Mouse (Mus musculus) skeletal muscle tissue, adult 2 months (tissue): ENCODE measurements around the gene Stx8.

Experiments used
- DNase-seq: peaks from one replicate; pipeline ENCODE4 v3.0.0-alpha.2; 2012; ENCODE audit warnings: low read depth, low spot score

Stx8 gene

DNA sequence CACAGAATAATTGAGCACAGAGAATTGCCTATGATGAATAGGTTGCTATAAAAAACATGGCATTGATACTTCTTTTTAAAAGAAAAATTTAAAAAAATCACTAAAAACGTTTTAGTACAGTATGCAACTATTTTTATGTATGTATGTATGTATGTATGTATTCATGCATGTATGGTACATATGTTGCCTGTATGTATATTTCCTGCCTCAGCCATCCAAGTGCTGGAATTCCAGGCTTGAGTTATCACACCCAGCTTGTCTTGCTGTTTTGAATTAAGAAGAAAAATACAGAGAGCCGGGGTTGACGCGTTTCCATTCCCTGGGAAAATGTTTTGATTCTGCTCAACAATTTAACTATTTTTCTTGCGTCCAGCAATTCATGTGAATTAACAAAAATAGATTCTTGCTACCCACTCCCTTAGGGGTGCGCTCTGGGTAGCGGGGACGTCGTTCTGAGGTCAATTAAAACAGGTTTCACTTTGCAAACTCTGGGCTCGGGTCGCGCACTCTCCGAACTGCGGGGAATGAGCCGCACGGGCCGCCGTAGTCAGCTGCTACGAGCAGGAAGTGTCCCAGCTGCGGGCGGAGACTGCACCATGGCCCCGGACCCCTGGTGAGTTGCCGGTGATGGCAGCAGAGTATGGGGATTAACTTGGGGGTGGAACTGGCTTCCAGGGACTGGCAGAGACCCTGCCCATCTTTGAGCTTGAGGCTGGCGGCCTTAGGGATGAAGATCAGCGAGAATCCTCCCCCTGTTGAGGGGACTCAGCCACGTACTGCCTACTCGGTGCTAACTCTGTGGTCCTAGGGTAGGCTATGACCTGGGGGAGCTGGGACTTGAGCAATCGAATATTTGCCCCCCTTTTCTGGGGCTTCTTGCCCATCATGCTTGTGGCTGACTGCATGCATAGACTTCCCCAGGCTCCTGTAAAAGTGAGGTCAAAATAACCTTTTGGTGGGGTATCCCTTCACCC is at the start of gene Stx8:
Gene Stx8 (plus strand): TSS at position 289 of the 974 bp plus-strand sequence.
- peak; percentile 77 for DNase-seq

GRCm38 (mm10) chr11:67917126-67917525 is 48.9 kb upstream of the Stx8 start:
- no peak for DNase-seq

DNA sequence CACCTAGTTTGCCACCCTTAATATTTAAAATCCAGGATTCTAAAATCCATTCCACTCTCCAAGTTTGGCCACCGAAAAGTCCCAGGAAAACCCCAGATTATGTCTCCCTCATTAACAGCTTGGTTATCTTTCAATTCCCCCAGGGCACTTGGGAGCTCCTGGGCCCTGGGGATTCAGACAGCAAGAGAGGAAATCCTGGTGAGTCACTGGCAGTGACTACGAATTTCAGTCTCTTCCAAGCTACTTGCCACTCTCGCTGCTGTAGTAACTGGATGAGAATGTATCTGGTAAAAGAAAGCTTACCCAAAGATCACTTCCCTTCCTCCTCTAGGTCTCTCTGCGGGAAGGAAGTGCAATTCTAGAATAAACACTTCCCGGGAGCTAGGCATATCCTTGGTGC is 46.4 kb upstream of the Stx8 start:
- DNase-seq: no peak

DNA sequence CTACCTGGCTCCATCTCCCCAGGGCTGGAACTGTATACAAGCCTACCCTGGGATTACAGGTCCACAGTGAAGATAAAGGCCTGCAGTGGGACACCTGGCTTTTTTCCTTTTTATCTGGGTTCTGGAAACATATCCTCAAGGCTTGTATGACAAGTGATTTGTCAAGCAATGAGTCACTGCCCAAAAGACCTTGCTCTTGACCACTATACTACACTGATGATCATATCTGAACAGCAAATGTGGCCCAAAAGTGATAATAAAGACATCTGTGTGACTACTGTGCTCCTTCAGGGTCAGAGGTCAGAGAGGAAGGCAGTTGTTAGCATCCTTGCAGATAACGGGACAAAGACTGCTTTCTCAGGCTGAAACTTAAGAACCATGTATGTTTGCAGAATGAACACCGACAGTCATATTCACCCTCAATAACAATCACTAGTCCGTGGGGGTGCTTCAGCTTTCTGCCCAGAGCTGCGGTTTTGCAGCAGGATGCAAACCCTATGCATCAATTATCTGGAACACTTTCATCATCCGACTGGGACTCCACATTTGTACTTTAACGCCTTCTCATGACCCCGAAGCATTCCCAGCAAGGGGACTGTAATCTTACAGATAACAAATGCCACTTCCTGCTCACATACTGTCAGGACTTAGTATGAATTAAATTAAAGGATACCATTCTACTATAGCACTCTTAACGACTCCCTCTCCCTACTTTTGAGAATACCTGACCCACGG is 45.6 kb upstream of the Stx8 start:
- DNase-seq: no peak

GRCm38 (mm10) chr11:67921091-67921826 is 44.7 kb upstream of the Stx8 start:
- DNase-seq: peak; percentile 12

- peak; percentile 5 for DNase-seq
Observed at GRCm38 (mm10) chr11:67921827-67922754, 43.9 kb upstream of the Stx8 start, which contains the start of gene Usp43. TSS of gene Usp43 (minus strand) at chr11:67922153.

GRCm38 (mm10) chr11:67922755-67923125 is 43.3 kb upstream of the Stx8 start:
- DNase-seq: peak; percentile 10

- DNase-seq: no peak
Observed at GRCm38 (mm10) chr11:67923720-67924119, 42.3 kb upstream of the Stx8 start.

DNA sequence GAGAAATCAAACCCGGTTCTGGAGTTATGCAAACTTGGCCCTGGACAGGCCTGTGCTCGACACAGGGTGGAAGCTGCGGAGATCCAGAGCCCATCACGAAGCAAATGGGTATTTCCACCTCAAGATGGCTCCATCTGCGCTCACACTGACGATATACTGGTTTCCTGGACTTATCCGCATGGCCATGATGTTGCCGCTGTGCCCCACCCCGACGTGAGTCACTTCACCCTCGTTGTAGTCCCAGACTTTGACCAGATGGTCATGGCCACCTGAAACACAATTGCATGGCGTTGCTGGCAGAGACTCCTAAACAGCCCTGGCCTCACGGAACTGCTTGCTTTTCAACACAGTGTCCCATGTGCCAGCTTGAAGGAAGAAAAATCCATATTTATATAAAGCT is 41.0 kb upstream of the Stx8 start:
- no peak for DNase-seq

DNA sequence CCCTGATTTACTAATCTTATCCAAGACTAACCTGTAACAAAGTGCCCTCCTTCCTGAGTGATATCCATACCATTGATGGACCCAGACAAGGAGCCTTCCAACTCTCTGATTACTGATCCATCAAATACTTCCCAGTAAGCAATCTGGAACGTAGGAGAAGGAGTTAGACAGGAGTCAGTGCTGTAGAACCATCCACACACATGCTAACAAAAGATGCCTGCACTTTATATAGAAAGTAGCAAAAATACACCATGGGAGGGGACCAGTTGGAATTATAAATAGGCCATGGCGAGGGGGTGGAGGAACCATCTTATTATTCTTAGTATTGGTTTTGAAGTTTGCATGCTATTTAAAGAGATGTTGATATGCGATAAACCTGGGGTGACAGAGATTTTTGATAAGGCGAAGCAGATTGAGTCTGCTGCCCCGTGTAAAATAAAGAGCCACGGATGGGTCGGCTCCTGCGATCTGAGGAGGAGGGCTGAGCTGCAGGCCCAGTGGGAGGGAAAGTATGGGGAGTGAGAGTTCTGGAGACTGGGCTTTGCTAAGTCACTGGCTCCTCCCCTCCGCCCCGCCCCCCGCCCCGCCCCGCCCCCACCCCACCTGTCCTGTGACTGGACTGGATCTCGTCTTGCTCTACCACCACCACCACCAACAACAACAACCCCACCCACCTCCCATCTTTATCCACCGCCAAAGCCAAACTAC is 39.5 kb upstream of the Stx8 start:
- no peak for DNase-seq

GRCm38 (mm10) chr11:67932156-67932555 is 33.8 kb upstream of the Stx8 start:
- DNase-seq: no peak

DNA sequence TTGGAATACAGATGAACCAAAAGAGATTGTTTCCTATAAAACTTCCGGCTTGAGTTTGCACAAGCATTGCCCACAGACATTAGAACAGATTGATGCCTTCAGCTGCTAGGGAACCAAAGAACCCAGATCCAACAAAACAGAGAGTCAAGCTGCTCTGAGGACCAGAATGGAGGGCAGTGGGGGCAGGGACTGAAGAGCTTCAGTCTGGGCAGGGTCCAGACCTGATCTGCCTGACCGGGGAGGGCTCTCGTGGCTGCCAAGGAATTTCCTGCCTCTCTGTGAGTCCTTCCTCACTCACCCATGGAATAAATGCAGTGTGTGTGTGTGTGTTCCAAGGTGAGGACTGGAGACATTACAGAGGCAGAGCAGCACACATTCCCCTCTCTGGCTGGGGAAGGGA is 17.8 kb upstream of the Stx8 start:
- DNase-seq: no peak

DNA sequence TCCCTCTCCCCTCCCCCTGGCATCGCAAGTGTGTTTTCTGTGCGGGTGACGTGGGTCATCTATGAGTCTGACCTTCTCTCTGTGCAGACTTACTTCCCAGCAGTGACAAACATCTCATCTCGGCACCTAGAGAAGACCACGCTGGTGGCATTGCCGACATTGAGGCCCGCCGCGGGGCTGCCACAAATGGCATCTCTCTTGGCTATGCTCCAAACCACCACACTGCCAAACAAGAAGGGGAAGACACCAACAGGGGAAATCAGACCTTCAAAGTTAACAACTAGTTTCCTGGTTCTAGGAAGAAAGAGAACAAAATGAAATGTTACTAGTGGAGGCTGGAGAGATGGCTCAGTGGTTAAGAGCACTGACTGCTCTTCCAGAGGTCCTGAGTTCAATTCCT is 16.5 kb upstream of the Stx8 start:
- no peak for DNase-seq

- no peak for DNase-seq
Observed at GRCm38 (mm10) chr11:67953604-67954003, 12.4 kb upstream of the Stx8 start.

DNA sequence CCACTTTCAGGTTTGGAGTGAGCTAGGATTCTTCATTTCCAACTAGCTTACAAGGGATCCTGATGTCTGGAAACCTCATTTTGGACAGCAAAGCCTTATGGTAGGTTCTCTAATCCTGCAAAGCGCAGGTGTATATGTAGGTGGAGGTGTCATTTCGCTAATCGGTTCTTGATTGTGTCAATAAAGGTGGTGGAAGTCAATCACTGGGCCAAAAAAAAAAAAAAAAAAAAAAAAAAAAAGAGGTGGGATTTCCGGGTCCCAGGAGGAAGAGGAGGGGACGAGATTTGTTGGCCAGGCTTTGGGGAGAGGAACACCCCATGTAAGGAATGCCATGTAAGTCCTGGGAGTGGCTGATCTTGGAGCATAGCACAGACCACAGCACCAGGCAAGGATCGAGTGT is 11.6 kb upstream of the Stx8 start:
- DNase-seq: no peak

- peak; percentile 10 for DNase-seq
Observed at GRCm38 (mm10) chr11:67964110-67964509, 1.9 kb upstream of the Stx8 start.

DNA sequence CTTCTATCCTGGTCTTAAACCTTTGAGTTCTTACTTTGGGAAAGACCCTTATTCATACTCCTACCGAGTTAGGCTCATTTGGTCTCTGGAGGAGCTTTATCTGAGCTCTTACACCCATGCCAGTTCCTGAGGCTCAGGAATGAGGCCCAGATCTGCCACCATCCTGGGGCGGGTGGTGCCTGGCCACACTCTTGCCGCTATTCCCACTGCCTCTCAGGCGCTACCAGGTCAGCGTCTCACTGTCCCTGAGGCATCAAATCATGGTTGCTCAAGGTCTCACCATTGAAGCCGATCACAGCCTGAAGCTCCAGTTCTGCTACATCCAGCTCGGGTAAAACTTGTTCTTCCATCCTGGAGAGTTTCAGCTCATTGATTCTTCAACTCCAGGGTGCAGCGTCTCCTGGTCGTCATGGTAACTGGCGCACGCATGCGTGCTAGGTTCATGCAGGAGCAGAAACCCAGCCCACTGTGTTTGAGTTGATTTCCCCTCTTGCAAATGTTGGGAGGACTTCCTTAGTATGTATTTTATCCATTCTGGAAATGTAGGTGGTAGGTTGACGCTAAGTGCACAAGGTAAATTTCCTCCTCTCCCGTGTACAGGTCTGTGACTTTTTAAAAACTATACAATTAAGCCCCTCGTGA is 630 bp upstream of the Stx8 start, which contains the start of gene Cfap52:
Gene Cfap52 (minus strand): TSS at position 410 of the 642 bp plus-strand sequence.
- DNase-seq: peak; percentile 68

DNA sequence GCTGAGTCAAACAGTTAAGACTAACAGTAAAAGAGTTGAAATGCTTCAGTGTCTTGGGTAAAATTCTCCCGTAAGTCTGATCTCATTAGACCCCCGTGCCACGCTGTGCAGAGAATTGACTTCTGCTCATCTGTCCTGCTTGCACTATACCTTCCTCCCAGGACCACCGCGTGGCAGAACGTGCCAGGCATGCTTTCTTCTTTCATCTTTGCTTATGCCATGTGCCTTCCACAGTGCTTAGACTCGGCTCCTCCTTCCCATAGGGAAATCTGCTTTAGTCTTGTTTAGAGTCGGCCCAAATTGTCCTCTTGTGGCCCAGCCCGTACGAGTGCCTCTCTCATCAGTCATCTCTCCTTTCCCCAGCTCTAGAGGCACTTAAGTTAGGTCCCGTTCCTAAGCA is 1.8 kb downstream of the Stx8 start:
- DNase-seq: no peak

- no peak for DNase-seq
Observed at GRCm38 (mm10) chr11:67972606-67973005, 6.6 kb downstream of the Stx8 start.

DNA sequence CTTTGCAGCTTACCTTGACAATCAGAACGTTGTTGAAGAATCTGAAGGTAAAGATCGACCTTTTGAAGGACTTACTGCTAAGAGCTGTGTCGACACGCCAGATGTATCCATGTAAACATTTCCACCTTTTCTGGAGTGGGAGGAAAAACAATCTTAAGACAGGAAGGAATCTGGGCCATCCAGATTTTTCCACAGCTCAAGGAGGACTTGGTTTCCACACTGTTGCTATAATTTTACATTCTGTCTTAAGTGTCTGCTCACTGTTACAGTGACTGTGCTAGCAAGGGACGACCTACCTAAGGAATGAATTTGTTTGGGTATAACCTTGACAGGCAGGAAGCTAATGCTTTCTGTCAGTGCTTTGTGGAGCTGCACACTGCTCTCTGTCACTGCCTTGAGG is 7.2 kb downstream of the Stx8 start:
- DNase-seq: no peak
